Mouse (Mus musculus) small intestine, adult 2 months (tissue): Measurements from ENCODE around the gene Cuedc2.

ENCODE experiments used
- CTCF ChIP-seq: fragments of 200-500 bp; IDR thresholded peaks from 2 replicates; pipeline ENCODE4 v1.5.1; 2012; ENCODE audit warnings: low read depth, mild to moderate bottlenecking, control low read depth, inconsistent platforms, low read length, moderate library complexity, mixed read lengths; ENCODE audit not compliant: insufficient replicate concordance, insufficient read length; ENCODE audit errors: extremely low read depth
- POLR2A ChIP-seq: fragments of 200-500 bp; IDR thresholded peaks from 2 replicates; pipeline ENCODE4 v1.6.1; 2012; ENCODE audit warnings: low read depth, mild to moderate bottlenecking, control low read depth, inconsistent platforms, low read length, moderate library complexity

- TF ChIP-seq POLR2A (no peak), CTCF (no peak)
Measured at GRCm38 (mm10) chr19:46313591-46313990, 24.9 kb downstream of the Cuedc2 start.
